Mouse (Mus musculus): ENCODE measurements around the gene Slc36a1. TPM values are rescaled to one million over a fixed set of nuclear protein-coding genes. Genes with fewer than 3 reads are reported as not detected.

Slc36a1 gene
- total and polyA plus RNA-seq, 3 experiments: 0.51 to 5.0 (median 2.5) TPM

GRCm38 (mm10) chr11:55164723-55165122 is 39.4 kb upstream of the Slc36a1 start:
- no peaks in the 10 kb centered on the region for H3K36me3 ChIP-seq (replicated peaks in 1 of 2; ENCODE audit: control insufficient read depth in 1 of 2, insufficient read depth in 1 of 2, low read length in 1 of 2)
- peaks cover 15% of the 10 kb centered on the region for H3K27me3 ChIP-seq (replicated peaks)
- H3K79me2 ChIP-seq (replicated peaks; ENCODE audit: control insufficient read depth, extremely low read depth, insufficient read depth, poor library complexity, severe bottlenecking): no peaks in the 10 kb centered on the region
- TF ChIP-seq MAFK (IDR thresholded peaks at IDR 0.05; ENCODE audit: insufficient replicate concordance, low read length): no peak
- peak; percentile 68 for TF ChIP-seq SMC3 (IDR thresholded peaks at IDR 0.05; ENCODE audit: low read depth, low read length)
- no peak for TF ChIP-seq ELF1 (IDR thresholded peaks at IDR 0.05; ENCODE audit: low read depth, low read length)
- TF ChIP-seq CTCF (conservative IDR thresholded peaks at IDR 0.05 in 1 of 2, IDR thresholded peaks at IDR 0.05 in 1 of 2; ENCODE audit: low read depth in 2 of 2, low read length in 2 of 2): peak; percentile 83 to 98
- TF ChIP-seq USF2 (conservative IDR thresholded peaks at IDR 0.05; ENCODE audit: low read depth, low read length): no peak
- TF ChIP-seq POLR2A (IDR thresholded peaks at IDR 0.05; ENCODE audit: low read depth, low read length): no peak
- no peak for TF ChIP-seq TBP (conservative IDR thresholded peaks at IDR 0.05; ENCODE audit: low read depth, low read length)
- no peak for TF ChIP-seq JUN (IDR thresholded peaks at IDR 0.05; ENCODE audit: insufficient read depth, low read depth, low read length)
- peak; percentile 55 for TF ChIP-seq RAD21 (IDR thresholded peaks at IDR 0.05; ENCODE audit: low read depth, low read length)
- peak; percentile 78 for DNase-seq (ENCODE audit: extremely low read depth)
- dilution Hi-C loops (cut with MboI; ENCODE audit: extremely low pct_ligation_motif_present, extremely low pct_unique_long_range_greater_than_20kb, low sequenced_read_pairs) (no loop called here), in situ Hi-C loops (cut with MboI; ENCODE audit: low pct_ligation_motif_present, low pct_unique_long_range_greater_than_20kb, low sequenced_read_pairs) (loop anchor here (5.0 to 10.0 kb wide), 3 partner anchors 88 to 220 kb away; no protein-coding TSS in a partner anchor)
- no peak overlapping the region for H3K9ac ChIP-seq (ENCODE audit: insufficient read depth, low read depth)
- no peak overlapping the region for H3K27ac ChIP-seq (ENCODE audit: insufficient read depth, low read depth)
- no peaks in the 10 kb centered on the region for H3K9me3 ChIP-seq (replicated peaks; ENCODE audit: low read length)
- no peak overlapping the region for H3K4me3 ChIP-seq (replicated peaks in 1 of 3; ENCODE audit: low read depth in 2 of 3, low read length in 2 of 3, poor library complexity in 1 of 3)
- no peak overlapping the region for H3K4me2 ChIP-seq (ENCODE audit: insufficient read depth, low read depth, poor library complexity, severe bottlenecking)
- peaks cover 6 to 7% of the 10 kb centered on the region in 2 experiments; a peak in 2 of 4 replicates for H3K4me1 ChIP-seq (ENCODE audit: control insufficient read depth in 1 of 2, insufficient read depth in 2 of 2)

GRCm38 (mm10) chr11:55165748-55166147 is 38.4 kb upstream of the Slc36a1 start:
- Histone ChIP-seq H3K4me3 (replicated peaks in 1 of 3; ENCODE audit: low read depth in 2 of 3, low read length in 2 of 3, poor library complexity in 1 of 3) (no peak overlapping the region), H3K79me2 (replicated peaks; ENCODE audit: control insufficient read depth, extremely low read depth, insufficient read depth, poor library complexity, severe bottlenecking) (no peaks in the 10 kb centered on the region), H3K36me3 (replicated peaks in 1 of 2; ENCODE audit: control insufficient read depth in 1 of 2, insufficient read depth in 1 of 2, low read length in 1 of 2) (no peaks in the 10 kb centered on the region), H3K9me3 (replicated peaks; ENCODE audit: low read length) (no peaks in the 10 kb centered on the region), H3K27me3 (replicated peaks) (peaks cover 15% of the 10 kb centered on the region), H3K4me2 (ENCODE audit: insufficient read depth, low read depth, poor library complexity, severe bottlenecking) (no peak overlapping the region), H3K27ac (ENCODE audit: insufficient read depth, low read depth) (no peak overlapping the region), H3K9ac (ENCODE audit: insufficient read depth, low read depth) (no peak overlapping the region), H3K4me1 (ENCODE audit: control insufficient read depth in 1 of 2, insufficient read depth in 2 of 2) (peaks cover 6 to 7% of the 10 kb centered on the region in 2 experiments; a peak in 2 of 4 replicates)
- TF ChIP-seq ETS1 (conservative IDR thresholded peaks at IDR 0.05; ENCODE audit: low read depth, low read length): no peak
- no peak for TF ChIP-seq KAT2A (IDR thresholded peaks at IDR 0.05; ENCODE audit: insufficient replicate concordance, low read length)
- TF ChIP-seq JUN (IDR thresholded peaks at IDR 0.05; ENCODE audit: insufficient read depth, low read depth, low read length): no peak
- no peak for TF ChIP-seq TBP (conservative IDR thresholded peaks at IDR 0.05; ENCODE audit: low read depth, low read length)
- no peak for TF ChIP-seq CTCF (conservative IDR thresholded peaks at IDR 0.05 in 1 of 2, IDR thresholded peaks at IDR 0.05 in 1 of 2; ENCODE audit: low read depth in 2 of 2, low read length in 2 of 2)
- no peak for TF ChIP-seq EP300 (IDR thresholded peaks at IDR 0.05; ENCODE audit: low read length)
- no peak for TF ChIP-seq USF1 (IDR thresholded peaks at IDR 0.05; ENCODE audit: low read depth, low read length)
- no peak for TF ChIP-seq HCFC1 (IDR thresholded peaks at IDR 0.05; ENCODE audit: low read depth, low read length)
- in situ Hi-C loops (cut with MboI; ENCODE audit: low pct_ligation_motif_present, low pct_unique_long_range_greater_than_20kb, low sequenced_read_pairs) (loop anchor here (10.0 kb wide), 1 partner anchor 219 kb away; no protein-coding TSS in a partner anchor), dilution Hi-C loops (cut with MboI; ENCODE audit: extremely low pct_ligation_motif_present, extremely low pct_unique_long_range_greater_than_20kb, low sequenced_read_pairs) (no loop called here)
- DNase-seq (ENCODE audit: extremely low read depth): no peak
